Comparison of ENCODE assay signal across 20 mouse cellular contexts in genomic region chr11:25259691-25260090, GRCm38 (mm10).
"Had no signal": no experiment of that assay in that cellular context is flagged by ENCODE, and none has a peak within 500 bp of the region (broad histone marks: within the 10 kb centered on the region; RNA-seq: fewer than 3 reads in every experiment).

No protein-coding gene starts in this region.

- DNase-seq: kidney, adult 18-20 months; kidney, postnatal 25 days; layer of hippocampus, adult 9-11 months; liver; midbrain, embryonic 14.5 days; retina, postnatal 1 day; right cerebral cortex, postnatal 25 days; thymus, adult 2 months; thymus, postnatal 14 days; thymus, postnatal 4 days had no signal

- H3K4me3 ChIP-seq: layer of hippocampus, adult 2 months; limb, embryonic 10.5 days; limb, embryonic 13.5 days; liver, embryonic 12.5 days; liver, embryonic 15.5 days had no signal

- H3K9ac ChIP-seq: limb, embryonic 13.5 days; liver, embryonic 12.5 days; liver, embryonic 15.5 days had no signal

- H3K36me3 ChIP-seq: limb, embryonic 10.5 days; limb, embryonic 13.5 days; liver, embryonic 12.5 days; liver, embryonic 15.5 days had no signal

- H3K27ac ChIP-seq: kidney, postnatal 0 days; layer of hippocampus, adult 2 months; limb, embryonic 10.5 days; limb, embryonic 13.5 days; liver, embryonic 12.5 days; liver, embryonic 15.5 days; stomach, postnatal 0 days had no signal

- H3K4me2 ChIP-seq: limb, embryonic 13.5 days; liver, embryonic 12.5 days; liver, embryonic 15.5 days; midbrain, embryonic 11.5 days had no signal

- H3K27me3 ChIP-seq: limb, embryonic 13.5 days; liver, embryonic 12.5 days; liver, embryonic 15.5 days had no signal

- ATAC-seq: inflammation-experienced regulatory T-cells, adult 6 months; intestine, embryonic 16.5 days; liver, embryonic 12.5 days had no signal

- H3K9me3 ChIP-seq: limb, embryonic 10.5 days; limb, embryonic 13.5 days; liver, embryonic 12.5 days; liver, embryonic 15.5 days had no signal

- H3K4me1 ChIP-seq: limb, embryonic 10.5 days; liver, embryonic 12.5 days; liver, embryonic 15.5 days had no signal
